Mouse (Mus musculus): ENCODE measurements around the gene Grik5.

GRCm38 (mm10) chr7:24980439-24980838 is 91.7 kb downstream of the Grik5 start:
- TF ChIP-seq CTCF (IDR thresholded peaks at IDR 0.05; ENCODE audit: low read depth) (no peak), EP300 (optimal IDR thresholded peaks at IDR 0.05) (no peak)
